Mouse (Mus musculus): ENCODE data around the gene Ephb2. TPM values are rescaled to one million over a fixed set of nuclear protein-coding genes. Genes with fewer than 3 reads are reported as not detected.
A peak's percentile ranks its signal among the peaks of the same experiment; 100 is the strongest.

The Ephb2 gene
- polyA plus RNA-seq, 1 experiment from 2014 or later: 2.3 TPM

GRCm38 (mm10) chr4:136672335-136673090, 163.3 kb downstream of the Ephb2 start:
- Histone ChIP-seq H3K36me3 (ENCODE audit: control insufficient read depth, insufficient read depth, low read length) (0 out of 2 replicates have a peak, but pooled peaks cover 5% of the 10 kb centered on the region), H3K4me2 (replicated peaks; ENCODE audit: low read depth) (no peak overlapping the region), H3K4me1 (replicated peaks; ENCODE audit: control insufficient read depth, insufficient read depth) (no peaks in the 10 kb centered on the region), H3K27me3 (ENCODE audit: control insufficient read depth, insufficient read depth, low read length) (no peaks in the 10 kb centered on the region), H3K9ac (ENCODE audit: low read length) (no peak overlapping the region), H3K9me3 (ENCODE audit: control insufficient read depth, low read length) (no peaks in the 10 kb centered on the region), H3K4me3 (ENCODE audit: low read depth, low read length) (no peak overlapping the region), H3K27ac (replicated peaks) (no peak overlapping the region)
- TF ChIP-seq CTCF (IDR thresholded peaks at IDR 0.05; ENCODE audit: low read depth) (no peak), EP300 (optimal IDR thresholded peaks at IDR 0.05) (no peak)
- WGBS: 85% methylated on average over 19 of the region's 19 CpGs
- ATAC-seq (ENCODE audit: low FRiP score, low TSS enrichment) (no peak), DNase-seq (ENCODE audit: low spot score) (no peak)

GRCm38 (mm10) chr4:136667757-136668156, 168.0 kb downstream of the Ephb2 start:
- no peaks in the 10 kb centered on the region for H3K9me3 ChIP-seq (ENCODE audit: control insufficient read depth, low read length)
- H3K27ac ChIP-seq (replicated peaks): no peak overlapping the region
- no peaks in the 10 kb centered on the region for H3K36me3 ChIP-seq (ENCODE audit: control insufficient read depth, insufficient read depth, low read length)
- H3K4me2 ChIP-seq (replicated peaks; ENCODE audit: low read depth): no peak overlapping the region
- no peak overlapping the region for H3K9ac ChIP-seq (ENCODE audit: low read length)
- DNase-seq (ENCODE audit: low spot score) (no peak), ATAC-seq (ENCODE audit: low FRiP score, low TSS enrichment) (no peak)
- no peak overlapping the region for H3K4me3 ChIP-seq (ENCODE audit: low read depth, low read length)
- no peaks in the 10 kb centered on the region for H3K4me1 ChIP-seq (replicated peaks; ENCODE audit: control insufficient read depth, insufficient read depth)
- no peaks in the 10 kb centered on the region for H3K27me3 ChIP-seq (ENCODE audit: control insufficient read depth, insufficient read depth, low read length)
- TF ChIP-seq EP300 (optimal IDR thresholded peaks at IDR 0.05) (no peak), CTCF (IDR thresholded peaks at IDR 0.05; ENCODE audit: low read depth) (peak; percentile 56)
- 66% methylated on average over 10 of the region's 10 CpGs for WGBS

GRCm38 (mm10) chr4:136666002-136666401, 169.8 kb downstream of the Ephb2 start:
- Histone ChIP-seq H3K27ac (replicated peaks) (no peak overlapping the region), H3K4me3 (ENCODE audit: low read depth, low read length) (no peak overlapping the region), H3K36me3 (ENCODE audit: control insufficient read depth, insufficient read depth, low read length) (no peaks in the 10 kb centered on the region), H3K9ac (ENCODE audit: low read length) (no peak overlapping the region), H3K4me1 (replicated peaks; ENCODE audit: control insufficient read depth, insufficient read depth) (no peaks in the 10 kb centered on the region), H3K27me3 (ENCODE audit: control insufficient read depth, insufficient read depth, low read length) (no peaks in the 10 kb centered on the region), H3K4me2 (replicated peaks; ENCODE audit: low read depth) (no peak overlapping the region), H3K9me3 (ENCODE audit: control insufficient read depth, low read length) (no peaks in the 10 kb centered on the region)
- DNase-seq (ENCODE audit: low spot score) (no peak), ATAC-seq (ENCODE audit: low FRiP score, low TSS enrichment) (no peak)
- no peak for TF ChIP-seq EP300 (optimal IDR thresholded peaks at IDR 0.05)
- TF ChIP-seq CTCF (IDR thresholded peaks at IDR 0.05; ENCODE audit: low read depth): peak; percentile 62
- 68% methylated on average over 4 of the region's 4 CpGs for WGBS

GRCm38 (mm10) chr4:136665068-136665467, 170.7 kb downstream of the Ephb2 start:
- Histone ChIP-seq H3K27ac (replicated peaks) (no peak overlapping the region), H3K27me3 (ENCODE audit: control insufficient read depth, insufficient read depth, low read length) (no peaks in the 10 kb centered on the region), H3K4me3 (ENCODE audit: low read depth, low read length) (no peak overlapping the region), H3K4me2 (replicated peaks; ENCODE audit: low read depth) (no peak overlapping the region), H3K9me3 (ENCODE audit: control insufficient read depth, low read length) (no peaks in the 10 kb centered on the region), H3K36me3 (ENCODE audit: control insufficient read depth, insufficient read depth, low read length) (peaks cover 2% of the 10 kb centered on the region; the same call in 1 of the 2 replicates), H3K9ac (ENCODE audit: low read length) (no peak overlapping the region), H3K4me1 (replicated peaks; ENCODE audit: control insufficient read depth, insufficient read depth) (no peaks in the 10 kb centered on the region)
- DNase-seq (ENCODE audit: low spot score) (no peak), ATAC-seq (ENCODE audit: low FRiP score, low TSS enrichment) (no peak)
- TF ChIP-seq CTCF (IDR thresholded peaks at IDR 0.05; ENCODE audit: low read depth) (no peak), EP300 (optimal IDR thresholded peaks at IDR 0.05) (no peak)
- 65% methylated on average over 9 of the region's 9 CpGs for WGBS

- ATAC-seq (ENCODE audit: low FRiP score, low TSS enrichment): no peak
Measured at GRCm38 (mm10) chr4:136657914-136658313, 177.9 kb downstream of the Ephb2 start.

GRCm38 (mm10) chr4:136653692-136654234, 182.0 kb downstream of the Ephb2 start:
- Histone ChIP-seq H3K4me3 (ENCODE audit: low read depth, low read length) (no peak overlapping the region), H3K9me3 (ENCODE audit: control insufficient read depth, low read length) (no peaks in the 10 kb centered on the region), H3K9ac (ENCODE audit: low read length) (no peak overlapping the region), H3K36me3 (ENCODE audit: control insufficient read depth, insufficient read depth, low read length) (peaks cover 3% of the 10 kb centered on the region), H3K4me1 (replicated peaks; ENCODE audit: control insufficient read depth, insufficient read depth) (no peaks in the 10 kb centered on the region; the same call in 1 of the 2 replicates), H3K4me2 (replicated peaks; ENCODE audit: low read depth) (no peak overlapping the region), H3K27me3 (ENCODE audit: control insufficient read depth, insufficient read depth, low read length) (no peaks in the 10 kb centered on the region), H3K27ac (replicated peaks) (no peak overlapping the region)
- no peak for DNase-seq (ENCODE audit: low spot score)
- WGBS: 78% methylated on average over 10 of the region's 10 CpGs
- TF ChIP-seq CTCF (IDR thresholded peaks at IDR 0.05; ENCODE audit: low read depth) (no peak), EP300 (optimal IDR thresholded peaks at IDR 0.05) (no peak)
- ATAC-seq (ENCODE audit: low FRiP score, low TSS enrichment): no peak

More at GRCm38 (mm10) chr4:136657914-136658313, 177.9 kb downstream of the Ephb2 start:
- no peak for DNase-seq (ENCODE audit: low spot score)
- H3K27me3 ChIP-seq (ENCODE audit: control insufficient read depth, insufficient read depth, low read length): no peaks in the 10 kb centered on the region
- WGBS: 69% methylated on average over 3 of the region's 3 CpGs
- H3K9ac ChIP-seq (ENCODE audit: low read length): no peak overlapping the region
- H3K27ac ChIP-seq (replicated peaks): no peak overlapping the region
- H3K4me3 ChIP-seq (ENCODE audit: low read depth, low read length): no peak overlapping the region
- H3K4me2 ChIP-seq (replicated peaks; ENCODE audit: low read depth): no peak overlapping the region
- H3K4me1 ChIP-seq (replicated peaks; ENCODE audit: control insufficient read depth, insufficient read depth): no peaks in the 10 kb centered on the region
- no peak for TF ChIP-seq EP300 (optimal IDR thresholded peaks at IDR 0.05)
- TF ChIP-seq CTCF (IDR thresholded peaks at IDR 0.05; ENCODE audit: low read depth): no peak
- H3K36me3 ChIP-seq (ENCODE audit: control insufficient read depth, insufficient read depth, low read length): peaks cover 5% of the 10 kb centered on the region
- no peaks in the 10 kb centered on the region for H3K9me3 ChIP-seq (ENCODE audit: control insufficient read depth, low read length)
